Mouse (Mus musculus): ENCODE results near the gene Mmp14. TPM values are rescaled to one million over a fixed set of nuclear protein-coding genes. Genes with fewer than 3 reads are reported as not detected.

Gene Mmp14
- 100 and 115 TPM in 2 replicates for polyA plus RNA-seq (2014; fragmentation: Nextera tagmentation; extraction: Ambion mirVana)

GRCm38 (mm10) chr14:54431334-54432077, at the start of gene Mmp14:
TSS of gene Mmp14 (plus strand) at chr14:54431612.
- peaks cover 24% of the 10 kb centered on the region for H3K36me3 ChIP-seq (ENCODE audit: control insufficient read depth, insufficient read depth, low read length)
- peak within 1 kb of the TSS; percentile 92 to 94 for H3K27ac ChIP-seq (replicated peaks in 1 of 2; ENCODE audit: control insufficient read depth in 1 of 2, insufficient read depth in 1 of 2, low read depth in 2 of 2, low read length in 2 of 2)
- H3K9me3 ChIP-seq (ENCODE audit: control insufficient read depth, low read length) = no peaks in the 10 kb centered on the region
- H3K9ac ChIP-seq (ENCODE audit: low read length) = peak within 1 kb of the TSS; percentile 100
- H3K27me3 ChIP-seq (ENCODE audit: control insufficient read depth, insufficient read depth, low read length) = no peaks in the 10 kb centered on the region
- H3K4me2 ChIP-seq (ENCODE audit: low read length) = peak within 1 kb of the TSS; percentile 76
- ATAC-seq (ENCODE audit: insufficient number of reproducible peaks, insufficient read depth, low FRiP score, low read depth) = peak; percentile 40; the same call in 1 of the 2 replicates
- H3K4me3 ChIP-seq (ENCODE audit: control insufficient read depth in 1 of 2, insufficient read depth in 1 of 2, low read depth in 1 of 2, low read length in 2 of 2) = peak within 1 kb of the TSS; percentile 85 to 90
- H3K4me1 ChIP-seq (ENCODE audit: control insufficient read depth in 2 of 2, insufficient read depth in 2 of 2, low read length in 2 of 2) = peaks cover 27 to 44% of the 10 kb centered on the region in 2 experiments
- under 1% methylated on average over 48 of the region's 49 CpGs for WGBS

DNA sequence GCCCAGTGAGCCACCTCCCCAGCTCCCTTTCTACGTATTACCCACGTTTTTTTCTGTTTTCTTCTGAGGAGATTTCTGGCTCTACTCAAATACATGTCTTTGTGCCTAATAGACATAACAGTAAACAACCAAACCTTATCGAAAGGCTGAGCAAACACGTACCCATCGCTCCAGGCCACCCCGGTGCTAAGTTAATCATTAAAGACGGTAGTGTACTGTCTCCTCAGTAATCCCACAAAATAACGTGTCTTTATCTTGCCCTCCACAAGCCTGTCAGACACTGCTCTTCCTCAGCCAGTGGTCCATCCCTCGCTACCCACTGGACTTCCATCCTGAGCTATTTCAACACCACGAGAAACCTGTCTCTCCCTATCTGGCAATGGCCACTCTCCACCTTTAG, 49.6 kb upstream of the Mmp14 start:
- Histone ChIP-seq H3K9me3 (ENCODE audit: control insufficient read depth, low read length) (no peaks in the 10 kb centered on the region), H3K27me3 (ENCODE audit: control insufficient read depth, insufficient read depth, low read length) (no peaks in the 10 kb centered on the region), H3K9ac (ENCODE audit: low read length) (no peak overlapping the region), H3K4me2 (ENCODE audit: low read length) (no peak overlapping the region), H3K4me1 (ENCODE audit: control insufficient read depth in 2 of 2, insufficient read depth in 2 of 2, low read length in 2 of 2) (peaks cover 0 to 3% of the 10 kb centered on the region in 2 experiments; a peak in 2 of 4 replicates), H3K36me3 (ENCODE audit: control insufficient read depth, insufficient read depth, low read length) (no peaks in the 10 kb centered on the region), H3K27ac (replicated peaks in 1 of 2; ENCODE audit: control insufficient read depth in 1 of 2, insufficient read depth in 1 of 2, low read depth in 2 of 2, low read length in 2 of 2) (no peak overlapping the region), H3K4me3 (ENCODE audit: control insufficient read depth in 1 of 2, insufficient read depth in 1 of 2, low read depth in 1 of 2, low read length in 2 of 2) (no peak overlapping the region)
- 80% methylated on average over 10 of the region's 10 CpGs for WGBS
- ATAC-seq (ENCODE audit: insufficient number of reproducible peaks, insufficient read depth, low FRiP score, low read depth) = no peak

GRCm38 (mm10) chr14:54382641-54383040, 48.8 kb upstream of the Mmp14 start:
- WGBS = 71% methylated on average over 9 of the region's 9 CpGs
- H3K36me3 ChIP-seq (ENCODE audit: control insufficient read depth, insufficient read depth, low read length) = no peaks in the 10 kb centered on the region
- no peaks in the 10 kb centered on the region for H3K9me3 ChIP-seq (ENCODE audit: control insufficient read depth, low read length)
- no peak overlapping the region for H3K27ac ChIP-seq (replicated peaks in 1 of 2; ENCODE audit: control insufficient read depth in 1 of 2, insufficient read depth in 1 of 2, low read depth in 2 of 2, low read length in 2 of 2)
- ATAC-seq (ENCODE audit: insufficient number of reproducible peaks, insufficient read depth, low FRiP score, low read depth) = no peak
- no peak overlapping the region for H3K9ac ChIP-seq (ENCODE audit: low read length)
- no peak overlapping the region for H3K4me3 ChIP-seq (ENCODE audit: control insufficient read depth in 1 of 2, insufficient read depth in 1 of 2, low read depth in 1 of 2, low read length in 2 of 2)
- no peak overlapping the region for H3K4me2 ChIP-seq (ENCODE audit: low read length)
- peaks cover 0 to 3% of the 10 kb centered on the region in 2 experiments; a peak in 2 of 4 replicates for H3K4me1 ChIP-seq (ENCODE audit: control insufficient read depth in 2 of 2, insufficient read depth in 2 of 2, low read length in 2 of 2)
- H3K27me3 ChIP-seq (ENCODE audit: control insufficient read depth, insufficient read depth, low read length) = no peaks in the 10 kb centered on the region

- Histone ChIP-seq H3K27me3 (ENCODE audit: control insufficient read depth, insufficient read depth, low read length) (no peaks in the 10 kb centered on the region), H3K36me3 (ENCODE audit: control insufficient read depth, insufficient read depth, low read length) (no peaks in the 10 kb centered on the region), H3K9ac (ENCODE audit: low read length) (no peak overlapping the region), H3K9me3 (ENCODE audit: control insufficient read depth, low read length) (no peaks in the 10 kb centered on the region), H3K4me3 (ENCODE audit: control insufficient read depth in 1 of 2, insufficient read depth in 1 of 2, low read depth in 1 of 2, low read length in 2 of 2) (no peak overlapping the region), H3K4me1 (ENCODE audit: control insufficient read depth in 2 of 2, insufficient read depth in 2 of 2, low read length in 2 of 2) (peaks cover 0 to 3% of the 10 kb centered on the region in 2 experiments; a peak in 2 of 4 replicates), H3K27ac (replicated peaks in 1 of 2; ENCODE audit: control insufficient read depth in 1 of 2, insufficient read depth in 1 of 2, low read depth in 2 of 2, low read length in 2 of 2) (no peak overlapping the region), H3K4me2 (ENCODE audit: low read length) (no peak overlapping the region)
- 45% methylated on average over 4 of the region's 4 CpGs for WGBS
- ATAC-seq (ENCODE audit: insufficient number of reproducible peaks, insufficient read depth, low FRiP score, low read depth) = peak; percentile 49; the same call in 1 of the 2 replicates
These were observed 48.0 kb upstream of the Mmp14 start for GRCm38 (mm10) chr14:54383355-54383771.

GRCm38 (mm10) chr14:54384396-54384795, 47.0 kb upstream of the Mmp14 start:
- Histone ChIP-seq H3K9ac (ENCODE audit: low read length) (no peak overlapping the region), H3K4me3 (ENCODE audit: control insufficient read depth in 1 of 2, insufficient read depth in 1 of 2, low read depth in 1 of 2, low read length in 2 of 2) (no peak overlapping the region), H3K36me3 (ENCODE audit: control insufficient read depth, insufficient read depth, low read length) (no peaks in the 10 kb centered on the region), H3K9me3 (ENCODE audit: control insufficient read depth, low read length) (no peaks in the 10 kb centered on the region), H3K4me2 (ENCODE audit: low read length) (no peak overlapping the region), H3K27me3 (ENCODE audit: control insufficient read depth, insufficient read depth, low read length) (no peaks in the 10 kb centered on the region), H3K4me1 (ENCODE audit: control insufficient read depth in 2 of 2, insufficient read depth in 2 of 2, low read length in 2 of 2) (peaks cover 0 to 3% of the 10 kb centered on the region in 2 experiments; a peak in 2 of 4 replicates), H3K27ac (replicated peaks in 1 of 2; ENCODE audit: control insufficient read depth in 1 of 2, insufficient read depth in 1 of 2, low read depth in 2 of 2, low read length in 2 of 2) (no peak overlapping the region)
- no peak for ATAC-seq (ENCODE audit: insufficient number of reproducible peaks, insufficient read depth, low FRiP score, low read depth)
- WGBS = 83% methylated on average over 8 of the region's 8 CpGs

DNA sequence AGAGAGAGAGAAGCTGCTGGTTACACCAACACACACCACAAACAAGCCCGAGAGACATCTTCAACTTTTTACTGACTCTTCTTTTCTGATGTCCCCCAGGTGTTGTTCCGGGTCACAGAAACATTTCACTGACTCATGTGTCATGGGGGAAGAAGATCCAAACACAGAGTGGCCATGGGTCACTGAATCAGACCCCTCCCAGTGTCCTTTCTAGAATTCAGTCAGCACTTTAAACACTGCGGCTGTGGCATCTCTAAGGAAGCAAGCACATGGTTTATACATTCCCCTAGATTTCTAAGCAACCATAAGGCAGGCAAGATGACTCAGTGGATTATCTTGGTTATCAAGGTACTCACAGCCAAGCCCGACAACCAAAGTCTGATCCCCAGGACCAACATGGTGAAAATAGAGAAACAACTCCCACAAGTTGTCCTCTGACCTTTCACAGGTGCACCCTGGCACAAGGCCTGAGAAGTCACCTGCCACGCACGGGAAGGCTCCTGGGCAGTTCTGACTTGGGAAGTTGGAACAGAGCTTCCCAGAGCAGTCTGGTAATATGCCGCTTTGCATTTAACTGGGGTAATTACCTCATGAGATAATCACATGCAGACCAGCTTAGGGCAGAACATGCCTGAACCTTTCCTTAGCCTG, 45.3 kb upstream of the Mmp14 start:
- Histone ChIP-seq H3K4me2 (ENCODE audit: low read length) (no peak overlapping the region), H3K36me3 (ENCODE audit: control insufficient read depth, insufficient read depth, low read length) (no peaks in the 10 kb centered on the region), H3K4me1 (ENCODE audit: control insufficient read depth in 2 of 2, insufficient read depth in 2 of 2, low read length in 2 of 2) (peaks cover 0 to 3% of the 10 kb centered on the region in 2 experiments; a peak in 2 of 4 replicates), H3K9me3 (ENCODE audit: control insufficient read depth, low read length) (no peaks in the 10 kb centered on the region), H3K9ac (ENCODE audit: low read length) (no peak overlapping the region), H3K27me3 (ENCODE audit: control insufficient read depth, insufficient read depth, low read length) (no peaks in the 10 kb centered on the region), H3K4me3 (ENCODE audit: control insufficient read depth in 1 of 2, insufficient read depth in 1 of 2, low read depth in 1 of 2, low read length in 2 of 2) (no peak overlapping the region), H3K27ac (replicated peaks in 1 of 2; ENCODE audit: control insufficient read depth in 1 of 2, insufficient read depth in 1 of 2, low read depth in 2 of 2, low read length in 2 of 2) (no peak overlapping the region)
- no peak for ATAC-seq (ENCODE audit: insufficient number of reproducible peaks, insufficient read depth, low FRiP score, low read depth)
- 77% methylated on average over 7 of the region's 7 CpGs for WGBS

GRCm38 (mm10) chr14:54387546-54387945, 43.9 kb upstream of the Mmp14 start:
- Histone ChIP-seq H3K27me3 (ENCODE audit: control insufficient read depth, insufficient read depth, low read length) (no peaks in the 10 kb centered on the region), H3K27ac (replicated peaks in 1 of 2; ENCODE audit: control insufficient read depth in 1 of 2, insufficient read depth in 1 of 2, low read depth in 2 of 2, low read length in 2 of 2) (no peak overlapping the region), H3K4me1 (ENCODE audit: control insufficient read depth in 2 of 2, insufficient read depth in 2 of 2, low read length in 2 of 2) (peaks cover 0 to 3% of the 10 kb centered on the region in 2 experiments; a peak in 2 of 4 replicates), H3K9me3 (ENCODE audit: control insufficient read depth, low read length) (no peaks in the 10 kb centered on the region), H3K36me3 (ENCODE audit: control insufficient read depth, insufficient read depth, low read length) (no peaks in the 10 kb centered on the region), H3K4me3 (ENCODE audit: control insufficient read depth in 1 of 2, insufficient read depth in 1 of 2, low read depth in 1 of 2, low read length in 2 of 2) (no peak overlapping the region), H3K4me2 (ENCODE audit: low read length) (no peak overlapping the region), H3K9ac (ENCODE audit: low read length) (no peak overlapping the region)
- ATAC-seq (ENCODE audit: insufficient number of reproducible peaks, insufficient read depth, low FRiP score, low read depth) = no peak
- 83% methylated on average over 6 of the region's 6 CpGs for WGBS

Data from heart, embryonic 14.5 days (tissue).